Mouse (Mus musculus) liver, embryonic 16.5 days (tissue): ENCODE measurements at regions not wholly inside any gene's neighbourhood (a gene's known extent, or its start where the extent isn't known, plus 50 kb on each side); places are given as distances from the start of the nearest gene placed in this dataset.
"Not testable (repeated sequence)": the region's sequence is repeated elsewhere in the genome, so short reads cannot be mapped to it uniquely, and the experiment has no call there.

ENCODE experiments used
- ATAC-seq: fragments of 200-750 bp; cut with Nextera tagmentation; 2 replicates; pipeline ENCODE4 v1.8.0; 2017; ENCODE audit warnings: low read depth, mild to moderate bottlenecking, moderate number of reproducible peaks, moderate library complexity
- H3K27ac ChIP-seq: fragments of 300-500 bp; sonication (generic); 2 replicates; pipeline ENCODE4 v1.5.1; 2014; ENCODE audit warnings: mild to moderate bottlenecking, low read length
- H3K27me3 ChIP-seq: fragments of 300-500 bp; sonication (generic); 2 replicates; pipeline ENCODE4 v1.6.1; 2014; ENCODE audit warnings: low read depth, low read length, mixed read lengths; ENCODE audit not compliant: control insufficient read depth, insufficient read depth
- H3K36me3 ChIP-seq: fragments of 300-500 bp; sonication (generic); 2 replicates; pipeline ENCODE4 v1.6.1; 2014; ENCODE audit warnings: mild to moderate bottlenecking; ENCODE audit not compliant: control insufficient read depth, insufficient read depth
- H3K4me1 ChIP-seq: fragments of 300-500 bp; sonication (generic); 2 replicates; pipeline ENCODE4 v1.6.1; 2014; ENCODE audit warnings: low read depth, low read length, mixed read lengths; ENCODE audit not compliant: control insufficient read depth
- H3K4me2 ChIP-seq: fragments of 300-500 bp; sonication (generic); 2 replicates; pipeline ENCODE4 v1.6.1; 2014; ENCODE audit warnings: low read depth, low read length, mixed read lengths
- H3K4me3 ChIP-seq: fragments of 300-500 bp; sonication (generic); 2 replicates; pipeline ENCODE4 v1.5.1; 2014; ENCODE audit warnings: low read depth, mild to moderate bottlenecking, low read length
- H3K9ac ChIP-seq: fragments of 300-500 bp; sonication (generic); 2 replicates; pipeline ENCODE4 v1.6.1; 2014; ENCODE audit warnings: low read depth, low read length
- H3K9me3 ChIP-seq: fragments of 300-500 bp; sonication (generic); replicated peaks from 2 replicates; pipeline ENCODE4 v1.6.1; 2016; ENCODE audit warnings: low read length; ENCODE audit not compliant: control insufficient read depth
- WGBS: fragments of 180-500 bp; shearing (Covaris S2); extraction: QIAGEN DNeasy Blood & Tissue Kit; methylation state at CpG from one replicate; pipeline ENCODE4 v1.1.7; 2014; ENCODE audit not compliant: insufficient replicate concordance; 5-methylcytosine and 5-hydroxymethylcytosine counted together

- H3K4me1 ChIP-seq, H3K9ac ChIP-seq, H3K27me3 ChIP-seq, H3K4me2 ChIP-seq, ATAC-seq, H3K36me3 ChIP-seq, H3K27ac ChIP-seq, H3K9me3 ChIP-seq, H3K4me3 ChIP-seq: not testable (repeated sequence)
- WGBS, result 77% methylated on average over 2 of the region's 3 CpGs
Measured at GRCm38 (mm10) chr4:31354046-31354445, 609.9 kb upstream of the Map3k7 start.

DNA sequence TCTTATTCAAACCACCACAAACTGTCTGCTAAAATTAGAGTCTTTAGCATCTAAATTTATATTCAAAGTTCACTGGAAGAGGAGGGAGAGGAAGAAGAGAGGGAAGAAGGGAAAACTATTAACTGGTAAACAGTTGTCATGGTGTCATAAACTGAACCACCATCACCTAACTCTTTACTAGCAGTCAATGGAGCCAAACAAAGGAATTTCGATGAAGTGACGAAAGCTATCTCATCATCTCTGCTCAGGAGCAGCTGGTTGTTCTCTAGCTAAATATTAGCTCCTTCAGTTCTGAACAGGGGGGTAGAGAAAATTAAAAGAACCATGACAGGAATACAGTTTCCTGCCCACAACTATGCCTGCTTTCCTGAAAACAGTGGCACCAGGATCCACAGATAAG is 608.9 kb upstream of the Map3k7 start:
- H3K27ac ChIP-seq, result no peak overlapping the region
- H3K4me2 ChIP-seq, result no peak overlapping the region
- H3K36me3 ChIP-seq, result no peaks in the 10 kb centered on the region
- no peaks in the 10 kb centered on the region for H3K9me3 ChIP-seq
- no peak overlapping the region for H3K4me3 ChIP-seq
- no peaks in the 10 kb centered on the region for H3K4me1 ChIP-seq
- no peaks in the 10 kb centered on the region for H3K27me3 ChIP-seq
- no peak for ATAC-seq
- 76% methylated on average over 2 of the region's 2 CpGs for WGBS
- H3K9ac ChIP-seq, result no peak overlapping the region

DNA sequence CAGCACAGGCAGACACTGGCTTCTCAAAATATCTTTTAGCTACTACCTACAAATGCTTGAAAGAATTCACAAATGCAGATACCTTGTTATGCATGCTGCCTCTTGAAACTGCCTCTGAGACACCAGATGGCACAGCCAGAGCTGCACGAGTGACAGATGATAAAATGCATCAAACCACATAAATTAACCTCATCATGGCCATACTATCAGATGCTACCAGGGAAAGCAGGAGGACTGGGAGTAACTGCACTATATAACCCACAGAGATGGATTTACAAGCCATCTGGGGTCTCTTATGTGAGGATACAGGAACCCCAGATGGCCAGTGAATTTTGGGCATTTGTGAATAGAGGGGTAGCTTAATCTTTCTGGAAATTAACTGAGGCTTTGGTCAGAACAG is 597.7 kb upstream of the Map3k7 start:
- no peak overlapping the region for H3K9ac ChIP-seq
- no peaks in the 10 kb centered on the region for H3K36me3 ChIP-seq
- H3K27me3 ChIP-seq, result no peaks in the 10 kb centered on the region
- no peak overlapping the region for H3K27ac ChIP-seq
- no peak for ATAC-seq
- no peaks in the 10 kb centered on the region for H3K4me1 ChIP-seq
- H3K4me2 ChIP-seq, result no peak overlapping the region
- 34% methylated on average over 1 of the region's 1 CpGs for WGBS
- H3K9me3 ChIP-seq, result no peaks in the 10 kb centered on the region
- H3K4me3 ChIP-seq, result no peak overlapping the region

DNA sequence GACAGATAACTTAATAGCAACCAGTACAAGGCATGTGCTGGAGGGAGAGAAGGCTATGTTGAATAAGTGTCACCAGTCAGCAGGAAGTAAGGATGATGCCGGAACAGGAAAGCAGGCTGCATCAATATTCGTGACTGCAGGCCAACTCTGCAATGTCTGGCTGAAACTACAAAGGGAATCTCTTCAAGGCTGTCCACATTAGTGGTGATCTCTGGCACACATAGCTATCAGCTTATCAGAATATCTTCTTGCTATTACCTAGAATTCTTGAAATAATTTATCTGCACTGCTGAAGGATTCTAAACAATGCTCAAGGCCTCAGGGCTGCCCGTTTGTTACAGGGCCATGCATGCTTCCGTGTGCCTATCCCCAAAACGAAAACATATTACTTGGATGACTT is 596.9 kb upstream of the Map3k7 start:
- Histone ChIP-seq H3K9ac (no peak overlapping the region), H3K9me3 (no peaks in the 10 kb centered on the region), H3K4me1 (no peaks in the 10 kb centered on the region), H3K4me3 (no peak overlapping the region), H3K27me3 (no peaks in the 10 kb centered on the region), H3K36me3 (no peaks in the 10 kb centered on the region), H3K4me2 (no peak overlapping the region), H3K27ac (no peak overlapping the region)
- WGBS, result 59% methylated on average over 5 of the region's 5 CpGs
- no peak for ATAC-seq

DNA sequence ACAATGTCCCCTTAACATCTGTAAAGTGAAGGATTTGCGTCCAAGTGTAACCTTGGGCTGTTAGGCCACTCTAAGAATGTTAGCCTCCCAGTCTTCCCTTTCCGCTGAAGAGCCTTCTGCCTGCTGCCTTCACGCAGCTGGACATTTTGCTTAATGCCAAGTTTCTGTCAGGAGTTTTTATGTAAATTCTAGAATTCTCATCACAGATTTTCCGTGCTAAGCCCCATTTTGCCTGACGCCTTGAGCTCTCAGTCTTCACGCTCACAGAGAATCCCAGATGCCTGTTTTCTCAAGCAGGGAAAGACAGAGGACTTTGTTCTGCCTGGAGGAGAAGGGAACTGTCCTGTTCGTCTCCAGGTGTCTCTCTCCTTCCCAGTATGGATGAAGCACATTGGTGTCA is 593.8 kb upstream of the Map3k7 start:
- Histone ChIP-seq H3K27ac (no peak overlapping the region), H3K9me3 (no peaks in the 10 kb centered on the region), H3K27me3 (no peaks in the 10 kb centered on the region), H3K9ac (no peak overlapping the region), H3K36me3 (no peaks in the 10 kb centered on the region), H3K4me3 (no peak overlapping the region), H3K4me2 (no peak overlapping the region), H3K4me1 (no peaks in the 10 kb centered on the region)
- ATAC-seq, result no peak
- 61% methylated on average over 7 of the region's 7 CpGs for WGBS

- H3K9ac ChIP-seq, result no peak overlapping the region
- no peak overlapping the region for H3K4me3 ChIP-seq
- no peak overlapping the region for H3K27ac ChIP-seq
- H3K9me3 ChIP-seq, result no peaks in the 10 kb centered on the region
- WGBS, result 71% methylated on average over 8 of the region's 8 CpGs
- H3K4me2 ChIP-seq, result no peak overlapping the region
- H3K27me3 ChIP-seq, result no peaks in the 10 kb centered on the region
- H3K4me1 ChIP-seq, result no peaks in the 10 kb centered on the region
- ATAC-seq, result no peak
- H3K36me3 ChIP-seq, result no peaks in the 10 kb centered on the region
Measured at GRCm38 (mm10) chr4:31381069-31381969, 582.6 kb upstream of the Map3k7 start.

GRCm38 (mm10) chr4:31392932-31393632 is 570.8 kb upstream of the Map3k7 start:
- H3K27ac ChIP-seq, result no peak overlapping the region
- H3K4me2 ChIP-seq, result no peak overlapping the region
- 57% methylated on average over 4 of the region's 4 CpGs for WGBS

DNA sequence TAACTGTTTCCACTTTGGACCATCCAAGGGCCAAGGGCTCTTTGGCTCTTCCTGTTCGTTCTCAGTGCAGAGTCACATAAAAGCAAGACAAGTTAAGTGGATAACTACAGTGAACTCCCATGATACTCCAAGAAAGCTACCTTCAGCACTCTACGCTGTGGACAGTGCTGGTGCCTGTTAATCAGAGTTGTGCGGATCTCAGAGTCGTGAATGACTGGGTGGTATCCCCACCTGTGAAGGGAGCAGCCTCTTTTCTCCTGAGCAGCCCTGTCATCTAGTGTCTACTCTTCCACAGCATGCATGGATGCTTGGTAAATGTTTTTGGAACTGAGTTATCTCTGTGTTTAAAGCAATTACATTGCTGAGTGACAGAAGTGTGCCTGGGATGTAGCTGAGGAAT is 568.4 kb upstream of the Map3k7 start:
- no peaks in the 10 kb centered on the region for H3K4me1 ChIP-seq
- H3K27ac ChIP-seq, result no peak overlapping the region
- no peak overlapping the region for H3K4me3 ChIP-seq
- no peak overlapping the region for H3K9ac ChIP-seq
- H3K27me3 ChIP-seq, result no peaks in the 10 kb centered on the region
- 47% methylated on average over 4 of the region's 4 CpGs for WGBS
- no peak for ATAC-seq
- no peak overlapping the region for H3K4me2 ChIP-seq
- no peaks in the 10 kb centered on the region for H3K9me3 ChIP-seq
- no peaks in the 10 kb centered on the region for H3K36me3 ChIP-seq

More at GRCm38 (mm10) chr4:31392932-31393632, 570.8 kb upstream of the Map3k7 start:
- Histone ChIP-seq H3K4me3 (no peak overlapping the region), H3K9ac (no peak overlapping the region), H3K36me3 (no peaks in the 10 kb centered on the region), H3K9me3 (no peaks in the 10 kb centered on the region), H3K4me1 (no peaks in the 10 kb centered on the region), H3K27me3 (no peaks in the 10 kb centered on the region)
- ATAC-seq, result no peak

GRCm38 (mm10) chr4:31403976-31404375 is 559.9 kb upstream of the Map3k7 start:
- H3K4me1 ChIP-seq, result no peaks in the 10 kb centered on the region
- no peaks in the 10 kb centered on the region for H3K36me3 ChIP-seq
- no peak overlapping the region for H3K4me2 ChIP-seq
- WGBS, result 50% methylated on average over 8 of the region's 8 CpGs
- ATAC-seq, result no peak
- H3K9ac ChIP-seq, result no peak overlapping the region
- no peak overlapping the region for H3K27ac ChIP-seq
- no peak overlapping the region for H3K4me3 ChIP-seq
- no peaks in the 10 kb centered on the region for H3K27me3 ChIP-seq
- no peaks in the 10 kb centered on the region for H3K9me3 ChIP-seq
